Mouse (Mus musculus) frontal cortex, adult 2 months (tissue): ENCODE measurements at regions not wholly inside any gene's neighbourhood (a gene's known extent, or its start where the extent isn't known, plus 50 kb on each side); places are given as distances from the start of the nearest gene placed in this dataset.

Experiments
- DNase-seq, 2 experiments: peaks; one replicate each; pipeline ENCODE4 v3.0.0; 2022; ENCODE audit warnings: low spot score in 1 of 2; ENCODE audit errors: extremely low spot score in 1 of 2

- no peak for DNase-seq
These were observed 1057.0 kb downstream of the Pla2g4a start for GRCm38 (mm10) chr1:148904067-148904466.

DNA sequence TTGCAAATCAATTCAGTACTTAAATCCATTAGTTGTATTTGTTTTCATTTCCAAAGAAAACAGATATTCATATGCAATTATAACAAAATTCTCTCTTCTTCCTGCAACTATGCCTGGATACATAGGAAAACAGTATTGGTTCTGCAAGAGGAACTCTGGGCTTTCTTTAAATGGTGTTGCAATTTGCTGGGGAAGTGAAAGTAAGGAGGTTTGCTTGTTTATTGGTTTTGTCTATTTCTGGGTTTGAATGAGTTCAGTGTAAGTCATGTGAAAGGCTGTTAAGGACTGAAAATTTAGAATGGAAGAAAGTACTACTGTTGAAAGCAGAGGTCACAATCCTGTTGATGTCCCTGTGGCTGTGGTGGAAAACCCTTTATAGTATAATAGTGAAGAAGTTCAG lies 1058.0 kb downstream of the Pla2g4a start:
- no peak for DNase-seq

DNA sequence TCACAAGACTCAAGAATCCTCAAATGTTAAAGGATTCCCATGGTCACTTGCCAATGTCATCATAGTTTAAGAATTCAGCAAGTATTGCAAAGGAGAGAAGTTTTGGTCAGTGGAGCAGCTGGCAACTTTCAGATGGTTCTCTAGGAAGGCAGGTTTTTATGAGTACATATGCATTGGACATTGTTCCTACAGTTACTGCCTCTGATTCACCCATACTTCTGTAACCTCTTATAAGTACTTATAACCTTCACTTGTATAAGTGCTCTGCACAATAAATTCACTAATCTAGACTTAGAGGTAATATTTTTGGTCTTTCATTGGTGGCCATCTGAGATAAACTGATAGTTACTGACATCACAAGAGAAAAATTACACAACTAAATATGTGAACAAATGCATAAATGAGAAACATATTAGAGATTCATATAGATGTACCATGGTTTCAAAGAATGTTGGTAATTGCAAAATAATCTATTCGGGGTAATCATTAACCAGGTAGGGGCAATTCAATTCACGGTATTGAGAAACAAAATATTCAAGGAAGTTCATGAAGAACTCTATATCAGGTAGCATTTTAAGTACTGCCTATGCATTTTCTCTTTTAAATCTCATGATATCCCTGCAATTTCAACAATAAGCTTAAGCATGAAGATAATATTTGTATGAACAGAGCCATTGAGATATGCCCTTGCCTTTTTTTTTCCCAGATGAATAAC lies 1059.6 kb downstream of the Pla2g4a start:
- DNase-seq = no peak

DNA sequence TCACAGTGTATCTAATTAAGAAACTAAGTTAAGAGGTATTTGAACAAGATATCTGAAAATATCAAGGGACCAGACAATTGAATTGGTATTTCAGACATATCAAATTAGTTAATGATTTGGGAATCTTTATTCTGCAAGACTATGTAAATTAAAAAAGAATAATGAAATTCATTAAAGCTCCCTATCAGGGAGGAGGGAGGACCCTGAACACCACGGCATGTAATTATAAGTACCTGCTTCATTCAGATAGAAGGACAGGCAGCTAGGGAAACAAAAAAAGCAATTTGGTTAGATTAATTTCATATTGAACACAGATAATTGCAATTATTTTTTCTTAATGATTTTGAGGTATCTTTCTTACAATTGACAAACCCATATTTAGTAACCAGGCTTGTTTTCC lies 1090.3 kb downstream of the Pla2g4a start:
- DNase-seq = no peak

DNA sequence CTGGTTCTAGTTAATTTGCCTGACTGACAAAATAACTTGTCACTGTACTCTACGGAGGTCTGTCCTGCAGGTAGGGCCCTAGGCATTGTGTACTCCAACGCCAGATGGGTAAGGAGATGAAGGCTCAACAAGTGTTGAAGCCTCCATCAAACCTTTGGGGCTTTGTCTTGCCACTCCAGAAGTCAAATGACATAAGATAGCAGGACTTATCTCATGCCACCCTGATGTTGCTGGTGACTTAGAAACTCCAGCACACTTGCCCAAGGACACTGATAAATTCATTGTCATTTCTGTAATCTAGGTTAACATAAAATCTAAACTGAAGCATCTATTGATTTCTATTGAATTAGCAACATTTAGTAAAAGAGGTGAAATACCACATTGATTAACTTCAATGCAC lies 1097.5 kb downstream of the Pla2g4a start:
- DNase-seq = no peak

DNA sequence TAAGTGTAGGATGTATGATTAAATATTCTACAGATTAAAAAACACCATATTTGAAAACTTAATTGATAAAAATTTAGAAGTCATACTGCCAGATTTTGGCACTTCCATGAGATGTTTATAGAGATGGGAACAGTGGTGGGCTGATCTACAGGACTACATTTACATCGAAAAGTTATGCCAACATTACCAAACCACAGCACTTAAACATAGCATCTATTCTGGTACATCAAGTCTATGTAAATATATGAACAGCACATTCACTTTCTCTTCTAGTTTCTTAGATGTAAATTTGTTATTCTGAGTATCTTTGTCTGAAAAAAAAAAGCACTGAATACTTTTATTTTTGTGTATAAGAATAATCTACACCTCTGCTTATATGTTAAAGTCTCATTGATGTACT lies 1108.1 kb downstream of the Pla2g4a start:
- DNase-seq = no peak

- no peak for DNase-seq
These were observed 1114.5 kb downstream of the Pla2g4a start for GRCm38 (mm10) chr1:148846595-148846994.

- no peak for DNase-seq
These were observed 1137.9 kb downstream of the Pla2g4a start for GRCm38 (mm10) chr1:148823146-148823545.

DNA sequence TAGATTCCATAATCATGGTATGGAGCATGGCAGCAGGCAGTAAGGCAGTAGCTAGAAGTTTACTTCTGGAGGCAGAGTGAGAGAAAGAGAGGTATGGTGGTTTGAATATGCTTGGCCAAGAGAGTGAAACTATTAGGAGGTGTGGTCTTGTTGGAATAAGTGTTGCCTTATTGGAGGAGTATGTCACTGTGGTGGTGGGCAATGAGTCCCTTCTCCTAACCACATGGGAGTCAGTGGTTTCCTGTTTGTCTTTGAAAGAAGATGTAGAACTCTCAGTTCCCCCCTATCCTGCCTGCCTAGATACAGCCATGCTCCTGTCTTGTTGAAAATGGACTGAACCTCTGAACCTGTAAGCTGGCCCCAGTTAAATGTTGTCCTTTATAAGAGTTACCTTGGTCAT lies 1152.4 kb downstream of the Pla2g4a start:
- no peak for DNase-seq

GRCm38 (mm10) chr1:148797110-148797509 lies 1164.0 kb downstream of the Pla2g4a start:
- no peak for DNase-seq

GRCm38 (mm10) chr1:148750806-148751205 lies 1210.3 kb downstream of the Pla2g4a start:
- DNase-seq = peak in 1 of 2 experiments; percentile 45

- DNase-seq = no peak
These were observed 1239.0 kb downstream of the Pla2g4a start for GRCm38 (mm10) chr1:148722106-148722505.

DNA sequence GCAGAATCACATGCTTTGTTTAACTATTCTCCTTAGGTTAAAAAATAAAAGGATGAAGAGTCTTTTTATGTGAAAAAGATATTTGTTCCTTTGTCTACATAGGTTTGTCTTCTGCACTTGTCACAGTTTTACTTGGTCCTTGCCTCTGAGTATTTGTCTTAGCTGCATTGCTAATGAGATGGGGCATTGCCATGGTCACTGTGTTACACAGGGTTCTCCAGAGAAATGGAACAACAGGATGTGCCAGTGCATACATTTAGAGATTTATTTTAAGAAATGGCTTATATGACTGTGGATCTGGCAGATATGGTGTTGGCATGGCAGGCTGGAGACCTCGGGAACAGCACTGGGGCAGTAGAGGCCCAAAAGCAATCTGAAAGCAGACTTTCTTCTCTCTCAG lies 1239.7 kb downstream of the Pla2g4a start:
- DNase-seq = no peak

DNA sequence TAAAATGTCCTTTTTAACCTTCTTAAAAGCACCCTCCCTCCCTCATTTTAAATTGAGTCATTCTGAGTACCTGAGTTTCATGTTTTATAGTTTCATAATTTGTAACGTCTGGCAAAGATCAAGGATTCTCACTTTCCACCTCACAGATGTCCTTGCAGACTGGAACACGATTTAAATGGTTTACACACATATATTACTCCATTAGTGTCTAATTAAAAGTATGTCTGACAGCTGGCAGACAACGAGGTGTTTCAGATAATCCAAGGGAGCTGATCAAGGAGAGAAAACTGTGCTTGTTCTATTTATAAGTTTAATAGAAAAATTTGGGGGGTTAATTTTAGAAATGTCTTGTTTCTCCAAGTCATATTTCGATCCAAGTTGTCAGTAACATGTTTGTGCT lies 1240.1 kb downstream of the Pla2g4a start:
- no peak for DNase-seq

DNA sequence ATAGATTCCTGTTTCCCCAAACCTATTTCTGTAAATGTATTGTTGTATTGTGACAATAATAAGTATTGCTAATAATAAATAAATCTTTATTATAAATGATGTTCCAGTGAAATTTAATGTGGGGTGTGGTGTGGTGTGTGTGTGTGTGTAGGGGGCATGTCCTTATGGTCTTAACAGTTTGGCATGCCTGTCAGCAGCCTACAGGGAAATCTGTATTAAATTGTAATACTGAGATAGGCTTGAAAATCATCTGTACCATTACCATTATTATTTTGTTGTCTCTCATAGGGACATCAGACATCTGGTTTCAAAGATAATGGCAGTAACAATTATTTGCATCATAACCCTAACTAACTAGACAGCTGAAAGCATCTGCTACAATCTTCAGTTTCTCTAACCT lies 1253.0 kb downstream of the Pla2g4a start:
- DNase-seq = no peak

DNA sequence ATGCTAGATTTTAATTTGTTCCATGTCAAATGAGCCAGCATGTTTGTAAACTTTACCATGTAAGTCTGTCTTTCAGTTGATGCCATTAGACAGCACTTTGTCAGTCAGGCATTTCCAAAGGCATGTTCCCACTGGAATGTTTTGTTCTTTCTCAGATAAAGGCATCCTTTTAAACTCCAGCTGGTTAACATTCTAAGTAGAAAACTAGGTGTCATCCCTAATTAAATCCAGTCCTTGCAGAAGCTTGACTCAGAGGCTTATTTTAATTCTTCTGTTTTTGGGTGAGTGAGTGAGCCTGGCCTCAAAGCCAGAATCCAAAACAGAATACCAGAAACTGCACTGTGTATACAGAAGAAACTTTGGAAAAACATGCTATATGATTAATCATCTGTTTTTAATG lies 1253.4 kb downstream of the Pla2g4a start:
- DNase-seq = peak in 1 of 2 experiments; percentile 24

GRCm38 (mm10) chr1:148706271-148706807 lies 1254.8 kb downstream of the Pla2g4a start:
- DNase-seq = no peak

- no peak for DNase-seq
These were observed 1260.5 kb downstream of the Pla2g4a start for GRCm38 (mm10) chr1:148700599-148700954.

- DNase-seq = no peak
These were observed 1261.1 kb downstream of the Pla2g4a start for GRCm38 (mm10) chr1:148699854-148700598.

GRCm38 (mm10) chr1:148690085-148690484 lies 1271.0 kb downstream of the Pla2g4a start:
- no peak for DNase-seq

DNA sequence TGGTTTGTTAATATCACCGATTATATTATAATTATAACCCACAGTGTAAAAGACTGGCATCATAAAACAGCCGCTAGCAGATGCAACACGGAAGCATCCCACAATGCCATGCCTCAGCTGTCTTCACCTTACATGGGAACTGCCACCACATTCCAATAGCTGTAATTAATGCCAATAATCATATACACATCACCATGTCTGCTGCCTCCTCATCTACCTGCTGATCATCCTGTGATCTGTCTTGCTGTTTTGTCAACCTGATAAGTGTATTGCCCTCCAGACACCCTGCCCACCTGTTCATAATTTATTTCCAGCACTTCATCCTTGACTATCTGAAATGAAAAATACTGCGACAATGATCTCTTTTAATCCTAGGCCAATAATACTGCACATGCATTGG lies 1271.5 kb downstream of the Pla2g4a start:
- no peak for DNase-seq

- no peak for DNase-seq
These were observed 1285.6 kb downstream of the Pla2g4a start for GRCm38 (mm10) chr1:148675516-148675915.
